Mouse (Mus musculus): Measurements from ENCODE around the gene Fbxw8. TPM values are rescaled to one million over a fixed set of nuclear protein-coding genes. Genes with fewer than 3 reads are reported as not detected.

The Fbxw8 gene
- polyA plus RNA-seq, 1 experiment from 2014 or later, result 45.0 TPM

GRCm38 (mm10) chr5:118031508-118031907, 123.8 kb downstream of the Fbxw8 start:
- no peak for ATAC-seq (ENCODE audit: low FRiP score)
- WGBS, result 45% methylated on average over 4 of the region's 4 CpGs
- Histone ChIP-seq H3K9ac (no peak overlapping the region), H3K36me3 (no peaks in the 10 kb centered on the region), H3K4me1 (peaks cover 43% of the 10 kb centered on the region), H3K27me3 (peaks cover 54% of the 10 kb centered on the region), H3K4me2 (replicated peaks) (no peak overlapping the region), H3K4me3 (no peak overlapping the region), H3K27ac (no peak overlapping the region), H3K9me3 (replicated peaks) (no peaks in the 10 kb centered on the region; the same call in 1 of the 2 replicates)

DNA sequence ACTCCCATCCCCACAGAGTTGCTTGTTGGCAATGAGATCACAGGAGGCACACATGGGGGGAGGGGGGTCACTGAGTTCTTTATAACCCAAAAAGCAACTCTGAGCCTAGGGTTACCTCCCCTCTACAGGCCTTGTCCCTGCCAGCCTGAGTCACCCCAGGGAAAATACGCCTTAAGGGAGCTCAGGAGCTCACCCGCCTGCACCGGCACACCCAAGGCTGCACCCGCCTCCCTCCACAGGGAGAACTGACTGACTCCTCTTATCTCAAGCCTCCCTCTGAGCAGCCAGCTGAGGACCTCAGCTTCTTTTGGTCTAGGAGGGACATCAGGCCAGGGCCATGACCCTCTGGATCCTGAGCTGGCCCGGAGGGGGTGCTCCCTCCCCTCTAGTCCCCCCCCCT, 124.2 kb downstream of the Fbxw8 start:
- H3K27me3 ChIP-seq, result peaks cover 59% of the 10 kb centered on the region
- H3K4me3 ChIP-seq, result no peak overlapping the region
- H3K27ac ChIP-seq, result no peak overlapping the region
- H3K4me2 ChIP-seq (replicated peaks), result no peak overlapping the region
- ATAC-seq (ENCODE audit: low FRiP score), result no peak
- no peaks in the 10 kb centered on the region; the same call in 1 of the 2 replicates for H3K9me3 ChIP-seq (replicated peaks)
- H3K36me3 ChIP-seq, result no peaks in the 10 kb centered on the region
- no peak overlapping the region for H3K9ac ChIP-seq
- peaks cover 48% of the 10 kb centered on the region for H3K4me1 ChIP-seq
- WGBS, result 34% methylated on average over 4 of the region's 5 CpGs

- Histone ChIP-seq H3K4me3 (no peak overlapping the region), H3K4me1 (peaks cover 50% of the 10 kb centered on the region), H3K9ac (no peak overlapping the region), H3K9me3 (replicated peaks) (no peaks in the 10 kb centered on the region; the same call in 1 of the 2 replicates), H3K27me3 (peaks cover 68% of the 10 kb centered on the region), H3K36me3 (no peaks in the 10 kb centered on the region), H3K27ac (no peak overlapping the region), H3K4me2 (replicated peaks) (no peak overlapping the region)
- WGBS, result 89% methylated on average over 9 of the region's 9 CpGs
- ATAC-seq (ENCODE audit: low FRiP score), result no peak
These were observed 125.1 kb downstream of the Fbxw8 start for GRCm38 (mm10) chr5:118030022-118030675.

- Histone ChIP-seq H3K4me1 (peaks cover 50% of the 10 kb centered on the region), H3K27me3 (peaks cover 68% of the 10 kb centered on the region), H3K4me2 (replicated peaks) (peak overlapping the region; percentile 99), H3K9me3 (replicated peaks) (no peaks in the 10 kb centered on the region; the same call in 1 of the 2 replicates), H3K4me3 (peak overlapping the region; percentile 67), H3K9ac (no peak overlapping the region), H3K27ac (no peak overlapping the region), H3K36me3 (no peaks in the 10 kb centered on the region)
- 1% methylated on average over 10 of the region's 10 CpGs for WGBS
- no peak for ATAC-seq (ENCODE audit: low FRiP score)
These were observed 125.8 kb downstream of the Fbxw8 start for GRCm38 (mm10) chr5:118029420-118029819.

DNA sequence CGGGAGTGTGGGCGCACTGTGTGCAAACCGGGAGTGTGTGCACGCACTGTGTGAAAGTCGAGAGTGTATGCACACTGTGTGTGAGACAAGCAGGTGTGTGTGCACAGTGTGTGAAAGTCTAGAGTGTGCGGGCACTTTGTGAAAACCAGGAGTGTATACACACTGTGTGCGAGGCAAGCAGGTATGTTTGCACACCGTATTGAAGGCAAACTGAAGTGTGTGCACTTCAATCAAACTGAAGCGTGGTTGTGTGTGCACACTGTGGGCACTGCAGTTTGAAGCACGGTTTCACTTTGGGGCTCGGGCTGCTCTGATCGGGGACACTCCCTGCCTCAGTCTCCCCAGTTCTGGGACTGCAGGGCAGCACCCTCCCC, 126.2 kb downstream of the Fbxw8 start:
- peaks cover 50% of the 10 kb centered on the region for H3K4me1 ChIP-seq
- H3K27ac ChIP-seq, result no peak overlapping the region
- no peaks in the 10 kb centered on the region for H3K36me3 ChIP-seq
- peak overlapping the region; percentile 67 for H3K4me3 ChIP-seq
- WGBS, result 4% methylated on average over 12 of the region's 12 CpGs
- ATAC-seq (ENCODE audit: low FRiP score), result 0 out of 2 replicates have a peak, but pooled peaks have one; percentile 11
- peak overlapping the region; percentile 99 for H3K4me2 ChIP-seq (replicated peaks)
- H3K9ac ChIP-seq, result no peak overlapping the region
- no peaks in the 10 kb centered on the region; the same call in 1 of the 2 replicates for H3K9me3 ChIP-seq (replicated peaks)
- peaks cover 68% of the 10 kb centered on the region for H3K27me3 ChIP-seq

DNA sequence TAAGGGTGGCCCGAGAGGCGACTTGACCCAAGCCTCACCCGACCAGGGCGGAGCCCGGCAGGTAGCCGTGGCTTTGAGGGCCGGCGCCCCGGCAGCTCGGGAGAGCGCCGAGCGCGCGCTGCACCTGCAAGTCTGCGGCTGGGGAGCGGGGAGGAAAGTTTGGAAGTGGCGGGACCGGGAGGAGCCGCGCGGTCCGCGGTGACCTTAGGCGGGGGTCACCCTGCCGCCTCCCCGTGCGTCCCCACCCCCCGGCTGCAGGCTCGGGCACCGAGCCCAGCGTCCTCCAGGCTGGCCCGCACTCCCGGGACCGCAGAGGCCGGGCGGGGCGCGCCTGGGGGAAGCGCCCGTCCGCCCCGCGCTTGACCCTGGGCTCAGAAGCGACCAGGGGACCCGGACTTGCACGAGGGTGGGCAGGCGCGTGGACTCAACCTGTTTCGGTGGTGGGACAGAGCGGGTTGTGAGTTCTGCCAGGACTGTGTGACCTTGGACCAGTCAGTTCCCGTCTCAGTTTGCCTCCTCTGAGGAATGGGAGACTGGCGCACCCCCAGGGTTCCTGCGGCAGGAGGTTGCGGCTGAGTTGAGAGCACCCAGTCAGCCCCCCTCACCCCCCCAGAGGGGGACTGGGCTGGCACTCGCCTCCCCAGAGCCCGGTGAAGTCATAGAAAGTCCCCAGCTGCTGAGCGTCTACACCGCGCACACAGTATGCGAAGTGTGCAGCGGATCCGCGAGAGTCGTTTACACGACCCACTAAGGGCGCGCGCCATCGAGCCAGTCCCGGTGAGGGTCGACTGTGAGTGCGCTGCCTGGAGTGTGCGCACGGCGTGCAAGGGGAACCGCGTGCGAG, 126.9 kb downstream of the Fbxw8 start:
- peaks cover 68% of the 10 kb centered on the region for H3K27me3 ChIP-seq
- no peak for ATAC-seq (ENCODE audit: low FRiP score)
- peak overlapping the region; percentile 99 for H3K4me2 ChIP-seq (replicated peaks)
- 2% methylated on average over 76 of the region's 79 CpGs for WGBS
- peak overlapping the region; percentile 67 for H3K4me3 ChIP-seq
- H3K36me3 ChIP-seq, result no peaks in the 10 kb centered on the region
- H3K4me1 ChIP-seq, result peaks cover 46% of the 10 kb centered on the region
- no peaks in the 10 kb centered on the region; the same call in 1 of the 2 replicates for H3K9me3 ChIP-seq (replicated peaks)
- H3K9ac ChIP-seq, result peak overlapping the region; percentile 62
- H3K27ac ChIP-seq, result no peak overlapping the region

DNA sequence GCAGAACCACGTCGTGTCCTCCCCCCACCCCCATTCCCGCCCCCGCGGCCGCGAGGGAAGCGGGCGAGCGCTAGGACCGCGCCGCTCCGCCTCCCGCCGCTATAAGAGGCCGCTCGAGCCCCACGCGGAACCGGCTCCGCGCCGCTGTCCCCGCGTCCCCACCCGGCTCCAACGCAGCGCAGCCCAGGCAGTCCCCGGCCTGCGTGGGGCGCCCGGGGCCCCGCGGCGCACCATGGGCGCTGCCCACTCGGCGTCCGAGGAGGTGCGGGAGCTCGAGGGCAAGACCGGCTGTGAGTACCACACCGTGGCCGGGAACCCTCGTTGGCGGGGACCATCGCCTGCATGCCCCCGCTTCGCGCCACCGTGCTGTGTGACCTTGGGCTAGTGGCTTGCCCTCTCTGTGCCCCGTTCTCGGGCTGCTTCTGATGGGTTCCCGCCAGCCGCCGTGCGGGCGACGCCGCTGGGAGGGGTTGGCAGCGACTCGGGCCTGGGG, 127.5 kb downstream of the Fbxw8 start, which contains the start of gene Tesc:
Gene Tesc (plus strand): TSS at position 46 of the 493 bp plus-strand sequence.
- ATAC-seq (ENCODE audit: low FRiP score), result no peak
- WGBS, result under 1% methylated on average over 47 of the region's 63 CpGs
- H3K27ac ChIP-seq, result no peak within 1 kb of the TSS
- no peaks in the 10 kb centered on the region; the same call in 1 of the 2 replicates for H3K9me3 ChIP-seq (replicated peaks)
- H3K4me2 ChIP-seq (replicated peaks), result peak within 1 kb of the TSS; percentile 99
- peaks cover 43% of the 10 kb centered on the region for H3K4me1 ChIP-seq
- H3K4me3 ChIP-seq, result peak within 1 kb of the TSS; percentile 67
- H3K9ac ChIP-seq, result peak within 1 kb of the TSS; percentile 62
- H3K36me3 ChIP-seq, result no peaks in the 10 kb centered on the region
- H3K27me3 ChIP-seq, result peaks cover 68% of the 10 kb centered on the region

DNA sequence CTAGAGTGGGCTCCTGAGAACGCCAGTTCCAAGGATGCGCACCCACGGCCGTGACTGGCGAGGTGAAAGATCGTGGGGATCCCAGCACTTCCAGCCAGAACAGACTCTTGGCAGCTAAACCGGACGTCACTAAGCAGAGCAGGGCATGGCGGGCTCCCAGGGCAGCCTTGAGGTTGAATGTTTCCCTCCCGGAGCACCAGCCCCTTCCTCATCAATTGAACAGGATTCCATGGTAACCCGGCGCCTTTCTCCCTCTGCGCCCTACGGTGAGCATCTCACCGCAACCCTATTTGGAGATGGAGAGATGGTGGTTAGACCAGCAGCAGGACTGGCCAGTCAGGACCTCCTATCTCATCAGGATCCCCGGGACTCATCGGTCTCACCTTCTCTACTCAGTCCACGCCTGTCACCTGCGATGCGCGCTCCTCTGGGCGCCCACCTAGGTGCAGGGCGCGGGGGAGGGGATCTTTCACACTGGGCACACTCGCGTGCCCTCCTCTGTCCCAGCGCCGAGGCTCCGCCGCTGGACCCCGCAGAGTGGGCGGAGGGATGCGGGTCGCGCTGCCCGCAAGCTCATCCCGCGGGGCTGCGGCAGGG, 128.1 kb downstream of the Fbxw8 start:
- Histone ChIP-seq H3K4me2 (replicated peaks) (peak overlapping the region; percentile 99), H3K4me1 (peaks cover 43% of the 10 kb centered on the region), H3K9me3 (replicated peaks) (no peaks in the 10 kb centered on the region; the same call in 1 of the 2 replicates), H3K27ac (no peak overlapping the region), H3K27me3 (peaks cover 68% of the 10 kb centered on the region), H3K36me3 (no peaks in the 10 kb centered on the region), H3K9ac (peak overlapping the region; percentile 62), H3K4me3 (peak overlapping the region; percentile 67)
- ATAC-seq (ENCODE audit: low FRiP score), result no peak
- WGBS, result under 1% methylated on average over 34 of the region's 39 CpGs

- H3K4me2 ChIP-seq (replicated peaks), result peak overlapping the region; percentile 99
- ATAC-seq (ENCODE audit: low FRiP score), result no peak
These were observed 128.9 kb downstream of the Fbxw8 start for GRCm38 (mm10) chr5:118026343-118026742.

DNA sequence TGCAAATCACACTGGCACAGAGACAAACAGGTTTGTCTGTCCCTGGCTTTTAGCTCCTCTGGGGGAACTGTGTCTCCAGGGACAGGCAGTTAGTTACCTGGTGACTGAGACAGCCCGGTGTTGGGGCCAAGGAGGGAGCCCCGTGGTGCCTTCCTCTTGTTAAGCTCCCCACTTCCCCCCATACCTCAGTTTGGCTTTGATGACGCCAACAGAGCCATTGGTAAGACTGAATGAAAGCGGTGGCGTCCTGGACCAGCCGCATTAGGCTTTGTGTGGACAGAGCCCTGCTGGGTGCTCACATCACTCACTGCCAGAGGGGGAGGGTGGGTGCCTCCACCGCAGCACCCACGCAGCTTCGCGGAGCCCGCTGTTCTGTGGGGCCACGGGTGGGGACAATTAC, 129.4 kb downstream of the Fbxw8 start:
- Histone ChIP-seq H3K4me3 (no peak overlapping the region), H3K9me3 (replicated peaks) (no peaks in the 10 kb centered on the region; the same call in 1 of the 2 replicates), H3K4me1 (peaks cover 38% of the 10 kb centered on the region), H3K27ac (no peak overlapping the region), H3K27me3 (peaks cover 57% of the 10 kb centered on the region), H3K36me3 (no peaks in the 10 kb centered on the region), H3K4me2 (replicated peaks) (peak overlapping the region; percentile 99), H3K9ac (no peak overlapping the region)
- ATAC-seq (ENCODE audit: low FRiP score), result no peak
- 2% methylated on average over 12 of the region's 12 CpGs for whole genome bisulfite sequencing

More at GRCm38 (mm10) chr5:118026343-118026742, 128.9 kb downstream of the Fbxw8 start:
- Histone ChIP-seq H3K36me3 (no peaks in the 10 kb centered on the region), H3K9me3 (replicated peaks) (no peaks in the 10 kb centered on the region; the same call in 1 of the 2 replicates), H3K9ac (no peak overlapping the region), H3K27ac (no peak overlapping the region), H3K27me3 (peaks cover 62% of the 10 kb centered on the region), H3K4me3 (no peak overlapping the region), H3K4me1 (peaks cover 40% of the 10 kb centered on the region)
- WGBS, result under 1% methylated on average over 13 of the region's 13 CpGs

DNA sequence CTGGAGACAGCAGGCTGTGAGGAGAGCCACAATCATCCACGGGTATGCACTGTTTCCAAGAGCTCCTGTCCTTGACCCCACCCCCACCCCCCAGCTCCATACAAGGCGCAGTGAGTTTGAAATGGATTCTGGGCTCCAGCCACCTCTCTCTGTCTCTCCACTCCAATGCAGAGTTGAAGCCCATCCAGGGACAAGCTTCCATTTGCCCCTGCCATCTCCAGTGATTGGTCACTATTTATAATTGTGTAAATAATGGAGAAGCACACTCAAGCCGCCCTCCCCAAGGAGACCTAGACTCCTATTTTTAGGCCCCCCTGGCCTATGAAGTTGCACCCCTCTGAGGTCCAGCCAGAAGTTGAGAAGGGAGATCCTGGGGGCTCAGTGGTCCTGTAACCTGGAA, 132.2 kb downstream of the Fbxw8 start:
- Histone ChIP-seq H3K27me3 (peaks cover 29% of the 10 kb centered on the region), H3K27ac (no peak overlapping the region), H3K4me3 (no peak overlapping the region), H3K9me3 (replicated peaks) (no peaks in the 10 kb centered on the region), H3K4me2 (replicated peaks) (no peak overlapping the region), H3K9ac (no peak overlapping the region), H3K36me3 (no peaks in the 10 kb centered on the region), H3K4me1 (peaks cover 22% of the 10 kb centered on the region)
- WGBS, result 80% methylated on average over 3 of the region's 3 CpGs
- ATAC-seq (ENCODE audit: low FRiP score), result no peak

DNA sequence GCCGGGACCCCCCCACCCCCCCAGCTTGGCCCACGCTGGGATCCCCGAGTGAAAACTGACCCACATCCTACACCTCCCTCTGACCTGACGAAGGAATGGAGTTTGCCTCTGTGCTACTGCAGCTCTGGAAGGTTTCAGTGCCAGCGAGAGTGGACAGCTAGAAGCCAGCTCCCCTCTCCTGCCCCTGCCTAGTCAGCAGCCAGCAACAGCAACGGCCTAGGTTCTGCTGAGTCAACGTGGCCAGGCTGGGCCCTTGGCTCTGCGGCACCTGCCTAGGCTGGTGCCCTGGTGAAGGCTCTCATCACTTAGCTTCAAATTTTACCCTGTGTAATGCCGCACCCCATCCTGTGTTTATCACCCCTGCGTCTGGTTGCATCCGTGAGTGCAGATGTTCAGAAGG, 135.4 kb downstream of the Fbxw8 start:
- WGBS, result 70% methylated on average over 11 of the region's 11 CpGs
- Histone ChIP-seq H3K4me2 (replicated peaks) (no peak overlapping the region), H3K27ac (no peak overlapping the region), H3K9me3 (replicated peaks) (no peaks in the 10 kb centered on the region), H3K27me3 (no peaks in the 10 kb centered on the region), H3K4me1 (peaks cover 6% of the 10 kb centered on the region), H3K4me3 (no peak overlapping the region), H3K36me3 (no peaks in the 10 kb centered on the region), H3K9ac (0 out of 2 replicates have a peak overlapping the region, but pooled peaks have one; percentile 18)
- ATAC-seq (ENCODE audit: low FRiP score), result no peak
